Mouse (Mus musculus) spleen, postnatal 10 days (tissue): Measurements from ENCODE around the gene Slc35e3.
"Not testable (repeated sequence)": the region's sequence is repeated elsewhere in the genome, so short reads cannot be mapped to it uniquely, and the experiment has no call there.

Experiments used
- DNase-seq, 2 experiments: peaks; one replicate each; pipeline ENCODE4 v3.0.0; 2021 to 2022; ENCODE audit warnings: low spot score in 2 of 2

Slc35e3 gene

GRCm38 (mm10) chr10:117733626-117734025 is 12.5 kb downstream of the Slc35e3 start:
- not testable (repeated sequence) for DNase-seq

GRCm38 (mm10) chr10:117732962-117733592 is 13.1 kb downstream of the Slc35e3 start:
- DNase-seq, result no peak

- peak in 1 of 2 experiments; percentile 66 for DNase-seq
Observed at GRCm38 (mm10) chr10:117732184-117732583, 14.0 kb downstream of the Slc35e3 start.

- peak in 1 of 2 experiments; percentile 65 for DNase-seq
Observed at GRCm38 (mm10) chr10:117731244-117732101, 14.7 kb downstream of the Slc35e3 start.

GRCm38 (mm10) chr10:117730637-117731203 is 15.4 kb downstream of the Slc35e3 start:
- no peak for DNase-seq

GRCm38 (mm10) chr10:117730140-117730539 is 16.0 kb downstream of the Slc35e3 start:
- DNase-seq, result no peak

GRCm38 (mm10) chr10:117729139-117729814 is 16.9 kb downstream of the Slc35e3 start:
- no peak for DNase-seq

GRCm38 (mm10) chr10:117728574-117728973 is 17.6 kb downstream of the Slc35e3 start:
- no peak for DNase-seq

- DNase-seq, result no peak
Observed at GRCm38 (mm10) chr10:117727518-117728110, 18.6 kb downstream of the Slc35e3 start.

- DNase-seq, result no peak
Observed at GRCm38 (mm10) chr10:117726888-117727385, 19.2 kb downstream of the Slc35e3 start.

GRCm38 (mm10) chr10:117726350-117726749 is 19.8 kb downstream of the Slc35e3 start:
- DNase-seq, result no peak

GRCm38 (mm10) chr10:117725671-117726070 is 20.5 kb downstream of the Slc35e3 start:
- no peak for DNase-seq

GRCm38 (mm10) chr10:117724804-117725361 is 21.3 kb downstream of the Slc35e3 start:
- no peak for DNase-seq

GRCm38 (mm10) chr10:117724136-117724718 is 21.9 kb downstream of the Slc35e3 start:
- no peak for DNase-seq

GRCm38 (mm10) chr10:117718161-117719119 is 27.7 kb downstream of the Slc35e3 start:
- DNase-seq, result no peak

- DNase-seq, result no peak
Observed at GRCm38 (mm10) chr10:117717583-117717982, 28.6 kb downstream of the Slc35e3 start.

GRCm38 (mm10) chr10:117716686-117717085 is 29.5 kb downstream of the Slc35e3 start:
- DNase-seq, result no peak

- not testable (repeated sequence) for DNase-seq
Observed at GRCm38 (mm10) chr10:117715654-117716053, 30.5 kb downstream of the Slc35e3 start.

GRCm38 (mm10) chr10:117714928-117715500 is 31.2 kb downstream of the Slc35e3 start:
- DNase-seq, result no peak
